In genomic region chr19:56685515-56685914, GRCm38 (mm10) we compare ENCODE assay signal across 21 mouse cellular contexts. TPM values are rescaled to one million over a fixed set of nuclear protein-coding genes. Genes with fewer than 3 reads are reported as not detected.
DNase-seq lines count a peak whose midpoint lies in the region; TF ChIP-seq lines count a peak whose summit lies in the region.
"Had no signal": no experiment of that assay in that cellular context is flagged by ENCODE, and none has a peak within 500 bp of the region (broad histone marks: within the 10 kb centered on the region; RNA-seq: fewer than 3 reads in every experiment).

No protein-coding gene starts in this region.

- no peak overlapping the region for H3K27ac ChIP-seq in heart, adult 2 months
- H3K27ac ChIP-seq: embryonic facial prominence, embryonic 13.5 days; forebrain, embryonic 12.5 days; kidney, postnatal 0 days; limb, embryonic 10.5 days; stomach, embryonic 15.5 days had no signal

- no peak overlapping the region for H3K9ac ChIP-seq in heart, adult 2 months (ENCODE audit: low read depth, low read length)
- H3K9ac ChIP-seq: embryonic facial prominence, embryonic 13.5 days; forebrain, embryonic 12.5 days; heart, embryonic 12.5 days; stomach, embryonic 15.5 days had no signal

- no peak for TF ChIP-seq EP300 in heart, adult 2 months (IDR thresholded peaks at IDR 0.05; ENCODE audit: insufficient read depth, low read depth, low read length)

- TF ChIP-seq CTCF in heart, adult 2 months (IDR thresholded peaks at IDR 0.05), result no peak

- H3K27me3 ChIP-seq in heart, adult 2 months (ENCODE audit: control insufficient read depth, insufficient read depth, low read length), result no peaks in the 10 kb centered on the region
- H3K27me3 ChIP-seq: embryonic facial prominence, embryonic 13.5 days; heart, embryonic 12.5 days; stomach, embryonic 15.5 days had no signal

- H3K4me3 ChIP-seq in heart, adult 2 months, result no peak overlapping the region
- H3K4me3 ChIP-seq: embryonic facial prominence, embryonic 13.5 days; erythroblast, embryonic 14.5 days; forebrain, embryonic 12.5 days; heart, embryonic 12.5 days; limb, embryonic 10.5 days; myocyte; stomach, embryonic 15.5 days had no signal

- WGBS in heart, adult 2 months, result 80% methylated on average over 7 of the region's 7 CpGs

- intact Hi-C loops in heart, adult 2 months (cut with DNase I), result no loop called here

- no peaks in the 10 kb centered on the region; the same call in 1 of the 2 replicates for H3K36me3 ChIP-seq in heart, adult 2 months (ENCODE audit: control insufficient read depth, insufficient read depth, low read length)
- H3K36me3 ChIP-seq: embryonic facial prominence, embryonic 13.5 days; forebrain, embryonic 12.5 days; heart, embryonic 12.5 days; limb, embryonic 10.5 days; stomach, embryonic 15.5 days had no signal

- no peaks in the 10 kb centered on the region for H3K79me2 ChIP-seq in heart, adult 2 months (replicated peaks; ENCODE audit: control insufficient read depth, insufficient read depth, low read length)

- no peak for TF ChIP-seq POLR2A in heart, adult 2 months (IDR thresholded peaks at IDR 0.05; ENCODE audit: insufficient read depth, low read depth, low read length)

- H3K4me1 ChIP-seq in heart, adult 2 months (ENCODE audit: control insufficient read depth, insufficient read depth, low read length), result peaks cover 6% of the 10 kb centered on the region

- DNase-seq in CD4-positive helper T cell, adult 2 months (ENCODE audit: low read depth, low spot score), result peak; percentile 72
- DNase-seq in T-cell, adult 2 months (ENCODE audit: low spot score), result peak; percentile 50
- peak; percentile 55 for DNase-seq in telencephalon, adult 2 months (ENCODE audit: low read depth, low spot score)
- DNase-seq in thymus, postnatal 25 days, result peak; percentile 74
- no peak for DNase-seq in kidney, adult 8-10 months
- no peak for DNase-seq in heart, adult 2 months
- no peak for DNase-seq in heart, adult 18-20 months
- DNase-seq: adrenal gland, adult 2 months; cerebellum, adult 11-12 months; heart, postnatal 10 days; kidney, adult 18-20 months; lung, postnatal 4 days had no signal

RNA-seq across cellular contexts. Expression of gene Adrb1, which starts 36.5 kb away (rescaled TPM):
- 10 to 100 TPM; 18.0 to 28.4 TPM for total RNA-seq in heart, adult 2 months (2021)
- polyA plus RNA-seq in heart, adult 2 months (2012; rRNA removed), result 18.3 and 20.5 TPM in 2 replicates
- total RNA-seq in heart, adult 18-20 months (2021), result 10 to 100 TPM; 15.6 to 15.8 TPM
- total RNA-seq: megakaryocyte-erythroid progenitor cell, adult 5-6 weeks had no signal

Comparison
In these comparisons a context has a peak if more than half of its experiments do, and no peak if none do; other contexts are left out.
1. DNase-seq: peak in CD4-positive helper T cell, adult 2 months (single experiment), T-cell, adult 2 months (single experiment), telencephalon, adult 2 months (single experiment) and thymus, postnatal 25 days (single experiment); none in kidney, adult 8-10 months (0 of 2), heart, adult 2 months (0 of 2) and heart, adult 18-20 months (0 of 2).